Mouse (Mus musculus) intestine, embryonic 14.5 days (tissue): ENCODE measurements around the gene Gjc1. TPM values are rescaled to one million over a fixed set of nuclear protein-coding genes. Genes with fewer than 3 reads are reported as not detected.

ENCODE experiments used
- ATAC-seq: fragments of 200-750 bp; cut with Nextera tagmentation; replicated peaks from 2 replicates; pipeline ENCODE4 v1.8.0; 2017; ENCODE audit warnings: low read depth, moderate number of reproducible peaks, moderate TSS enrichment, moderate library complexity; ENCODE audit not compliant: low FRiP score, low TSS enrichment
- DNase-seq: peaks from one replicate; pipeline ENCODE4 v3.0.0-alpha.2; 2018; ENCODE audit warnings: low spot score
- H3K27ac ChIP-seq: fragments of 300-500 bp; sonication (generic); 2 replicates; pipeline ENCODE4 v1.5.1; 2014; ENCODE audit warnings: low read depth, mild to moderate bottlenecking, control low read depth
- H3K27me3 ChIP-seq: fragments of 300-500 bp; sonication (generic); replicated peaks from 2 replicates; pipeline ENCODE4 v1.6.1; 2014; ENCODE audit warnings: low read length, control low read depth; ENCODE audit not compliant: control insufficient read depth, insufficient read depth
- H3K36me3 ChIP-seq: fragments of 300-500 bp; sonication (generic); 2 replicates; pipeline ENCODE4 v1.6.1; 2014; ENCODE audit warnings: low read length, control low read depth; ENCODE audit not compliant: control insufficient read depth, insufficient read depth
- H3K4me1 ChIP-seq: fragments of 300-500 bp; sonication (generic); replicated peaks from 2 replicates; pipeline ENCODE4 v1.6.1; 2014; ENCODE audit warnings: low read length, control low read depth, mixed read lengths; ENCODE audit not compliant: control insufficient read depth, insufficient read depth
- H3K4me2 ChIP-seq: fragments of 300-500 bp; sonication (generic); 2 replicates; pipeline ENCODE4 v1.6.1; 2014; ENCODE audit warnings: low read length
- H3K4me3 ChIP-seq: fragments of 300-500 bp; sonication (generic); 2 replicates; pipeline ENCODE4 v1.5.1; 2014; ENCODE audit warnings: low read depth, low read length, control low read depth, mixed read lengths
- H3K9ac ChIP-seq: fragments of 300-500 bp; sonication (generic); 2 replicates; pipeline ENCODE4 v1.6.1; 2014; ENCODE audit warnings: mild to moderate bottlenecking, low read length
- H3K9me3 ChIP-seq: fragments of 300-500 bp; sonication (generic); 2 replicates; pipeline ENCODE4 v1.6.1; 2016; ENCODE audit warnings: low read length, control low read depth; ENCODE audit not compliant: control insufficient read depth
- WGBS: fragments of 180-500 bp; shearing (Covaris S2); extraction: QIAGEN DNeasy Blood & Tissue Kit; methylation state at CpG from one replicate; pipeline ENCODE4 v1.1.7; 2014; 5-methylcytosine and 5-hydroxymethylcytosine counted together
- polyA plus RNA-seq: library from polyadenylated mRNA; unstranded; fragments of >200 nt; fragmentation: Nextera tagmentation; extraction: Ambion mirVana; gene quantifications from 2 replicates; pipeline ENCODE4 v1.2.1, GENCODE M21; 2014

Gene Gjc1
- polyA plus RNA-seq, 1 experiment from 2014 or later: 47.7 TPM

DNA sequence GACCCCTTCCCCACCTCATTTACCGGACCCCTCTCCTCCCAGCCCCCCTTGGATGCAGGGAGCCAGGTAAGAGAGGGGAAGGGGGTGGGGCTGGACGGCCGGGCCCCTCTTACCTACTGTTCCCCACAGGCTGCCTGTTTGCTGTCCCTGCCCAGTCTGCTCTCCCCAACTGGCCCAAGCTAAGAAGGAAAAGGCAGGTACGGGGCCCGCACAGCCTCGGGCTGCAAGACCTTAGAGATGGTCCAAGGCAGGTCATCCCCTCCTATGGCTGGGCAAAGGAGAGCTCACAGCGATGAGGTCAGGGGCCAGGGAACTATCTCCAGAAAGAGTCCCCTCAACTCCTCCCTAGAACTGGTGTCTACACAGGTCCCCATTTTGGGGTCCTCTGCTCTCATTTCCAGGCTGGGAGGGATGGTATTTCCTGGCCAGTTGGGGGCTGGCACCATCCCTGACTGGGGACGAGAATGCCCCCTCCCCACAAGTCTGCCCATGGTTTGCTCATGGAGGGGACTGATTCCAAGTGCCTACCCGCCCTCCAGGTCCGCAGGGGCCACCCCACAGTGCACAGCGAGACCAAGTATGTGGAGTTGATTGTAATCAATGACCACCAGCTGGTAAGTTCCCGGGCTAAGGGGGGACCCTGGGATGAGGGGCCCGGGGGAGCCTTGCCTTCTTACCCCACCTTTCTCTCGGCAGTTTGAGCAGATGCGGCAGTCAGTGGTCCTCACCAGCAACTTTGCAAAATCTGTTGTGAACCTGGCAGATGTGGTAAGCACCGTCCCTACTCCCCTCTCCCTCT is 47.4 kb downstream of the Gjc1 start:
- no peaks in the 10 kb centered on the region for H3K27me3 ChIP-seq
- 0 out of 2 replicates have a peak, but pooled peaks cover 3% of the 10 kb centered on the region for H3K36me3 ChIP-seq
- no peak overlapping the region for H3K9ac ChIP-seq
- no peaks in the 10 kb centered on the region for H3K9me3 ChIP-seq
- H3K4me1 ChIP-seq: peaks cover 25% of the 10 kb centered on the region
- no peak for DNase-seq
- 35% methylated on average over 16 of the region's 16 CpGs for WGBS
- H3K27ac ChIP-seq: no peak overlapping the region
- no peak overlapping the region for H3K4me2 ChIP-seq
- no peak for ATAC-seq
- no peak overlapping the region for H3K4me3 ChIP-seq

DNA sequence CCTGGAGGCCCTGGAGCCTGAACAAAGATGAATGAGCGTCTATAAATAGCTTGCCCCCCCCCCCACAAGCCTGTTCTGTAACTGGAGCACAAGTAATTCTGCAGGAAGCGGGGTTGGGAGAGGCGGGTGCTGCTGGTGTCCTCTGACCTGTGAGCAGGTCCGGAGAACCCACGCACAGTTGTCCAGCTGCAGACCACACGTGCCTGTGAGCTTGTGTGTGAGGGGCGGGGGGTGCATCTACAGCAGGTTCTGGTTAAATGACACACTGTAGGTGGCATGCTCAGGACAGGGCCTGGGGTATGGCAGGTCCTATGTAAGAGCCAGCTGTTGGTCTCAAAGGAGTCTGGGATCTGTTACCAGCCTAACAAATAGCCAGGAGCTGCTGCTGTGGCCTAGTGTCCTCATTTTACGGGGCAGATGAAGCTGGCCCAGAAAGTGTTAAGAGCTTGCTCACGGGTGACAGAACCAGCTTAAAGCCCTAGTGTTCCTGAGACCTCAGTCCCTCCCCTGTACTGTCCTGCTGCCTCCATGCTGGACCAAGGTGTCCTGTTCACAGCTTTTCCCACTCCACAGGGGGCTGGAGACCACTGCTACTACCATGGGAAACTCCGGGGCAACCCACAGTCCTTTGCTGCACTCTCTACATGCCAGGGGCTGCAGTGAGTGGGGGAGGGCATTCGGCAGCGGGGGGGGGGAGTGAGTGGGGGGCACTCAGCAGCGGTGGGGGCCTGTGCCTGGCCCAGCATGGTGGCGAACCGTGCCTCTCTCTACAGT is 48.7 kb downstream of the Gjc1 start:
- Histone ChIP-seq H3K4me2 (no peak overlapping the region), H3K36me3 (no peaks in the 10 kb centered on the region), H3K4me1 (peaks cover 25% of the 10 kb centered on the region), H3K9me3 (no peaks in the 10 kb centered on the region), H3K4me3 (no peak overlapping the region), H3K27me3 (no peaks in the 10 kb centered on the region), H3K9ac (no peak overlapping the region), H3K27ac (no peak overlapping the region)
- DNase-seq (no peak), ATAC-seq (no peak)
- 29% methylated on average over 15 of the region's 15 CpGs for WGBS

DNA sequence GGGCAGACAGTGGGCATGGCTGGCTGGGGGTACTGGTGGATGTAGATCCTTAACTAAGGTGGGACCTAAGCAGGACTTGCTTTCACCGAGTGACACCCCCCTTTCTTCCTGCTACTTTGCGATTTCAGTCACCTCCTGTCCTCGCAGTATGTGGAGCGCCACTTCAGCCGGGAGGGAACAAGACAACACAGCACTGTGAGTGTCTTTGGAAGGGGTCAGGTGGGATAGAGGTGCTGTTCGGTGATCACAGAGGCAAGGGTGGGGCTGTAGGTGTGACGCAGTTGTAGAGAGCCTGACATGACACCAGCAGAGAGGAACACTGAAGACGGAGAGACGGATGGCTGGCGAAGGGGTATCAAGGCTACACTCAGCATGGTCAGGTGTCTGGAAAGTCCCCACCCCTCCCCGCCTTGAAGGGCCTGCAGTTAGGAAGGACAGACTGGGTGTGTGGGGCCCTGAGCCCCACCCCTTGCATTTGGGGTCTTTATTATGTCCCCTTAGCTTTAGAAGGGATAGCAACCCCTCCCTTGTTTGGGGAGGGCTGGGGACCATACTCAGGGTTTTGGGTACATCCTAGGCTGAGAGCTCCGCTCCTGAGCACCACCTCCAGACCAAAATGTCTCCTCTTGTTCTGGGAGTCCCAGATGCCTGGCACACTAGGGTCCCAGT is 49.4 kb downstream of the Gjc1 start:
- Histone ChIP-seq H3K36me3 (no peaks in the 10 kb centered on the region), H3K9me3 (no peaks in the 10 kb centered on the region), H3K4me1 (peaks cover 22% of the 10 kb centered on the region), H3K4me3 (no peak overlapping the region), H3K27me3 (no peaks in the 10 kb centered on the region), H3K9ac (no peak overlapping the region), H3K27ac (no peak overlapping the region), H3K4me2 (no peak overlapping the region)
- ATAC-seq (no peak), DNase-seq (no peak)
- WGBS: 75% methylated on average over 12 of the region's 12 CpGs

DNA sequence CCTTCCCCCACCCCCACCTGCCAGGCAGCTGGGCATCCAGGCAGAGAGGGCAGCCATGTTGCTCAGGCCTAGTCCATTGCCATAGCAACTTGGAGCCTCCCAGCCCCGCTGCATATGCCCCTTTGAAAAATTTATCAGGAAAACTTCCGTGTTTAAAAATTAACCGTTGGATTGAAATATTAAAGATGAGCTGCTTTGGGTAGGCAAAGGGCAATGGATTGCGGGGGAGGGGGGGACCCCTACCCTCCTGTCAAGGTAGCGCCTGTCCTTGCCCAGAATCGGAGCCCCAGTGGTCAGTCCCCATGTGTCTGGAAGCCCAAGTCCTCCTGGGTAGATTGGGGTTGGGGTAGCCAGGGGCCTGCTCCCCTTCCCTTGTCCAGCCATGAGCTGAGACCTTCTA is 50.4 kb downstream of the Gjc1 start:
- Histone ChIP-seq H3K4me1 (peaks cover 20% of the 10 kb centered on the region), H3K4me2 (no peak overlapping the region), H3K36me3 (no peaks in the 10 kb centered on the region), H3K9ac (no peak overlapping the region), H3K27ac (no peak overlapping the region), H3K27me3 (no peaks in the 10 kb centered on the region), H3K9me3 (no peaks in the 10 kb centered on the region), H3K4me3 (no peak overlapping the region)
- no peak for ATAC-seq
- no peak for DNase-seq
- 85% methylated on average over 6 of the region's 6 CpGs for WGBS

DNA sequence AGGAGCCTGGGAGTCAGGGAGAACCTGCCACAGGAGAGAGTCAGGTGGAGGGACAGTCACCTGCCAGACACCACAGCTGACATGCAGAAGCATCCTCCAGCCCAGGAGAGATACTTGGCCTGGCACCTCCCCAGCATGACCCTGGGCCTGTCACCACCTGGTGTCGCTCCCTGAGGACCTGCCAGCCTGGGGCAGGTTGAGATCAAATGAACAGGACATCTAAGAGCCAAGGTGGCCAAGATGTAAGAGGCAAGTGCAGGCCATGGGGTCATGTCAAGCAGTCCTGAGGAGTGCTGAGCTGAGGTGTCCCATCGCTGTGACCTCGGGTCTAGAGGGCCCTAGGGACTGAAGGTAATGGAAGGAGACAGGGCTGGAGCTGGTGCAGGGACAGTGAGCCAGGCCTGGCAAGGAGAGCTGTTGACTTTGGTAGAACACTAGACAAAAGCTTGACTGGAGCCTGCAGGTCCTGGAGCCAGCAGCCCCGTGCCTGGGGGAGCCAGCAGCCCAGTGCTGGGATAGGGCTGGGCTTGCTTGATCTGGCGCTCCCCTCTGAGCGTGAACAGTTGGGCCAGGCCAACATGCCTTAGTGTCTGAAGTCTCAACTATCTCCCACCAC is 52.3 kb downstream of the Gjc1 start:
- H3K4me1 ChIP-seq: peaks cover 21% of the 10 kb centered on the region
- H3K36me3 ChIP-seq: no peaks in the 10 kb centered on the region
- H3K4me3 ChIP-seq: no peak overlapping the region
- ATAC-seq (no peak), DNase-seq (no peak)
- no peak overlapping the region for H3K9ac ChIP-seq
- H3K4me2 ChIP-seq: no peak overlapping the region
- peaks cover 5% of the 10 kb centered on the region for H3K27me3 ChIP-seq
- 68% methylated on average over 6 of the region's 6 CpGs for WGBS
- no peaks in the 10 kb centered on the region for H3K9me3 ChIP-seq
- H3K27ac ChIP-seq: no peak overlapping the region

DNA sequence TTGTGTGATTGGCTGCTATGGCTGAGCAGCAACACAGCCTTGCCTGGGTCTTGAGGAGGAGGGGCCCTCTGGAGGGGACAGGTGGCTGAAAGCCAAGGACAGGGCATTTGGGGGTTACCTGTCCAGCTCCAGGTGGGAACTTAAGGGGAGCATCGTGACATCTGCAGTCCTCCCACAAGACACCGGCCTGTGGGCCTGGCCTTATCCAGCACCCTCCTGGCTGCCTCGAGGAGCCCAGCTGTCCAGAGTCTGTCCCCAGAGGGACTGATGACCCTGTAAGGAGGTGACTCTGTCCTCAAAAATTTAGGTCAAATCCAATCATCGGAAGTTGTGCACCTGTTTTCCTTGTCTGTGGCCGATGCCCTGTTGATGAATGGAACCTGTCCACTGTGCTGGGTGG is 54.1 kb downstream of the Gjc1 start:
- Histone ChIP-seq H3K4me2 (no peak overlapping the region), H3K27me3 (peaks cover 20% of the 10 kb centered on the region), H3K9me3 (no peaks in the 10 kb centered on the region), H3K27ac (no peak overlapping the region), H3K36me3 (no peaks in the 10 kb centered on the region), H3K4me3 (no peak overlapping the region), H3K4me1 (peaks cover 17% of the 10 kb centered on the region), H3K9ac (no peak overlapping the region)
- DNase-seq (no peak), ATAC-seq (no peak)
- 75% methylated on average over 5 of the region's 5 CpGs for WGBS

DNA sequence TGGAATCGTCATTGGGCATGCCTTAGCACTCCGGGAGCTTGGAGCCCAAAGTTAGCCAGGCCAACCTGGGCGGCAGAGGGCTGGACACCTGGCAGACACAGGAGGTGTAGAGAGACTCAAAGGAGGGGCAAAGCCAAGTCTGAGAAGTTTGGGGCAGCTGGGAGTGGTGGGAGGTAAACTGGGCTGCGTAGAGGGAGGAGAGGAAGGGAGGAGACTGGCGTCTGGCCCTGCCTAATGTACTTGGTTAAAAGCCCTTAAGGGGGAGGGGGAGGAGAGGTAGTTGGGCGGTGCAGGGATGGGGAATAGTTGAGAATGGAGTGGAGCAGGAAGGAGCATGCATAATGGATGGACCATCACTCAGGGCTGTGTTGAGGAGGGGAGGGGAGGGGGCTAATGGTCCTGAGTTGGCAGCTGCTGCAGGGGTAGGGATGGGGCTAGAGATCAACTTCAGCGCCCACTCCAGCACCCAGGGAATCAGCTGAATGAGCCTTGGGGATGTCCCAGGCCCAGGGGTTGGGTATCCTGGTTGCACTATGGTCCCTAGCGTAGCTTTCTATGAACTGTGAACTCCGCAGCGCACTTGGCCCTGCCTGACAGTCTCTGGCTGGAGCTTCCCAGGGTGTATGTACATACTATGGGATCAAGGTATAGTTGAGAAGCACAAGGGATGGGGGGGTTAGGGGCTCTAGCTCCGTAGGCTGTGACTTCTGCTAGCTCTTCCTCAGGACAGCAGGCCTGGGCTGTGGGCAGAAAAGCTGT is 56.3 kb downstream of the Gjc1 start:
- Histone ChIP-seq H3K4me2 (no peak overlapping the region), H3K9ac (no peak overlapping the region), H3K9me3 (no peaks in the 10 kb centered on the region), H3K36me3 (no peaks in the 10 kb centered on the region), H3K4me3 (no peak overlapping the region), H3K4me1 (peaks cover 5% of the 10 kb centered on the region; the same call in 1 of the 2 replicates), H3K27ac (no peak overlapping the region), H3K27me3 (peaks cover 22% of the 10 kb centered on the region)
- DNase-seq: no peak
- no peak for ATAC-seq
- WGBS: 60% methylated on average over 11 of the region's 11 CpGs

DNA sequence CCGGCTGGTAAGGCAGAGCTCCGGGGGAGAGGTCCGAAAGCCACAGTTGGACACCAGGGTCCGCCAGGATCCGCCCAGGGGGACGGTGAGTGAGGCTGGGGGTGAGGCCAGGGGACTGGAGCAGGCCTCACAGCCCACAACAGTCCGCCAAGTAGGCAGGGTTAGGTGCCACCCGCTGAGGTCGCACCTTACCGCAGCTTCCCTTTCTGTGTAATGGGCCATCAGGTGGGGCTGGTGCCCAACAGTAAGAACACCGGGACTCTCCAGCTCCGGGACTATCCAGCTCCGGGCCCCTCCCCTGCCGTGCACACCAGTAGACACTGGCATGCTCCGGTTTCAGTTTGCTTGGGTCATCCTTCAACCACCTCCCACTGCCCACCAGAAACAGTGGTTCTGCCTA is 57.3 kb downstream of the Gjc1 start:
- peak overlapping the region; percentile 59 for H3K4me3 ChIP-seq
- DNase-seq (no peak), ATAC-seq (no peak; the same call in 1 of the 2 replicates)
- no peaks in the 10 kb centered on the region for H3K36me3 ChIP-seq
- no peak overlapping the region for H3K27ac ChIP-seq
- peaks cover 22% of the 10 kb centered on the region for H3K27me3 ChIP-seq
- peak overlapping the region; percentile 100 for H3K4me2 ChIP-seq
- H3K9me3 ChIP-seq: no peaks in the 10 kb centered on the region
- H3K4me1 ChIP-seq: peaks cover 5% of the 10 kb centered on the region; the same call in 1 of the 2 replicates
- H3K9ac ChIP-seq: no peak overlapping the region; the same call in 1 of the 2 replicates
- 14% methylated on average over 15 of the region's 15 CpGs for WGBS
